Comparison of ENCODE assay signal across 8 mouse cellular contexts in genomic region chr16:18348601-18349175, GRCm38 (mm10). TPM values are rescaled to one million over a fixed set of nuclear protein-coding genes. Genes with fewer than 3 reads are reported as not detected.
DNase-seq lines count a peak whose midpoint lies in the region; ATAC-seq and TF ChIP-seq lines count a peak whose summit lies in the region.

No protein-coding gene starts in this region.

- no peaks in the 10 kb centered on the region for H3K9me3 ChIP-seq in G1E (replicated peaks)
- H3K9me3 ChIP-seq in embryonic facial prominence, embryonic 14.5 days (ENCODE audit: control insufficient read depth, low read length): no peaks in the 10 kb centered on the region
- no peaks in the 10 kb centered on the region for H3K9me3 ChIP-seq in hindbrain, embryonic 14.5 days (ENCODE audit: control insufficient read depth, low read length)
- H3K9me3 ChIP-seq in liver, embryonic 15.5 days (replicated peaks): no peaks in the 10 kb centered on the region

- H3K27ac ChIP-seq in kidney, adult 2 months (ENCODE audit: insufficient read depth, low read depth, low read length): no peak overlapping the region
- H3K27ac ChIP-seq in embryonic facial prominence, embryonic 14.5 days (replicated peaks; ENCODE audit: low read depth, low read length): no peak overlapping the region
- H3K27ac ChIP-seq in hindbrain, embryonic 14.5 days: peak overlapping the region; percentile 43; the same call in 1 of the 2 replicates
- no peak overlapping the region for H3K27ac ChIP-seq in liver, embryonic 15.5 days (replicated peaks)

- TF ChIP-seq CTCF in kidney, adult 2 months (conservative IDR thresholded peaks at IDR 0.05; ENCODE audit: insufficient read depth, insufficient read length, low read depth, low read length): no peak
- no peak for TF ChIP-seq CTCF in G1E (IDR thresholded peaks at IDR 0.05; ENCODE audit: low read depth, low read length)

- WGBS in kidney, adult 2 months: 3% methylated on average over 28 of the region's 28 CpGs
- under 1% methylated on average over 23 of the region's 28 CpGs for WGBS in embryonic facial prominence, embryonic 14.5 days
- WGBS in hindbrain, embryonic 14.5 days: under 1% methylated on average over 28 of the region's 28 CpGs
- 2% methylated on average over 28 of the region's 28 CpGs for WGBS in liver, embryonic 15.5 days (ENCODE audit: insufficient replicate concordance)

- H3K4me3 ChIP-seq in kidney, adult 2 months (ENCODE audit: insufficient read depth, low read depth, low read length): peak overlapping the region; percentile 79
- H3K4me3 ChIP-seq in G1E (ENCODE audit: low read depth, low read length): peak overlapping the region; percentile 67; the same call in 1 of the 2 replicates
- H3K4me3 ChIP-seq in embryonic facial prominence, embryonic 14.5 days (ENCODE audit: low read depth, low read length): peak overlapping the region; percentile 66
- H3K4me3 ChIP-seq in hindbrain, embryonic 14.5 days (replicated peaks; ENCODE audit: low read length): peak overlapping the region; percentile 75
- H3K4me3 ChIP-seq in liver, embryonic 15.5 days (replicated peaks): peak overlapping the region; percentile 60

- H3K36me3 ChIP-seq in kidney, adult 2 months (ENCODE audit: control insufficient read depth, insufficient read depth, low read length): no peaks in the 10 kb centered on the region
- H3K36me3 ChIP-seq in G1E (replicated peaks): no peaks in the 10 kb centered on the region
- H3K36me3 ChIP-seq in embryonic facial prominence, embryonic 14.5 days (ENCODE audit: control insufficient read depth, insufficient read depth, low read length): no peaks in the 10 kb centered on the region
- peaks cover 13% of the 10 kb centered on the region; the same call in 1 of the 2 replicates for H3K36me3 ChIP-seq in hindbrain, embryonic 14.5 days (replicated peaks; ENCODE audit: control insufficient read depth, insufficient read depth)
- no peaks in the 10 kb centered on the region for H3K36me3 ChIP-seq in liver, embryonic 15.5 days (replicated peaks)

- ATAC-seq in G1E (ENCODE audit: extremely low read depth, insufficient number of reproducible peaks, low FRiP score, poor library complexity, severe bottlenecking): no peak
- ATAC-seq in embryonic facial prominence, embryonic 14.5 days (ENCODE audit: low read depth): no peak
- no peak for ATAC-seq in hindbrain, embryonic 14.5 days (ENCODE audit: low FRiP score)
- no peak for ATAC-seq in liver, embryonic 15.5 days (ENCODE audit: insufficient read depth)
- ATAC-seq in megakaryocyte progenitor cell, adult 5-6 weeks (replicated peaks; ENCODE audit: poor library complexity): no peak

- H3K4me2 ChIP-seq in embryonic facial prominence, embryonic 14.5 days (ENCODE audit: low read depth, low read length): peak overlapping the region; percentile 99
- peak overlapping the region; percentile 64 for H3K4me2 ChIP-seq in hindbrain, embryonic 14.5 days (replicated peaks)
- H3K4me2 ChIP-seq in liver, embryonic 15.5 days: peak overlapping the region; percentile 70

- H3K4me1 ChIP-seq in kidney, adult 2 months (ENCODE audit: control insufficient read depth, insufficient read depth, low read length): no peaks in the 10 kb centered on the region; the same call in 1 of the 2 replicates
- peaks cover 76% of the 10 kb centered on the region for H3K4me1 ChIP-seq in G1E (ENCODE audit: insufficient read depth, low read depth, low read length)
- H3K4me1 ChIP-seq in embryonic facial prominence, embryonic 14.5 days (ENCODE audit: control insufficient read depth, insufficient read depth, low read length): no peaks in the 10 kb centered on the region
- H3K4me1 ChIP-seq in hindbrain, embryonic 14.5 days (replicated peaks; ENCODE audit: control insufficient read depth, insufficient read depth, low read length): peaks cover 26% of the 10 kb centered on the region
- H3K4me1 ChIP-seq in liver, embryonic 15.5 days (replicated peaks): peaks cover 55% of the 10 kb centered on the region

- TF ChIP-seq POLR2A in kidney, adult 2 months (IDR thresholded peaks at IDR 0.05; ENCODE audit: low read depth, low read length): no peak

- H3K9ac ChIP-seq in embryonic facial prominence, embryonic 14.5 days (ENCODE audit: low read depth, low read length): peak overlapping the region; percentile 68
- peak overlapping the region; percentile 83 for H3K9ac ChIP-seq in hindbrain, embryonic 14.5 days
- peak overlapping the region; percentile 28; the same call in 1 of the 2 replicates for H3K9ac ChIP-seq in liver, embryonic 15.5 days

- DNase-seq in kidney, adult 2 months: peak; percentile 57
- DNase-seq in kidney, adult 11 months: no peak
- DNase-seq in G1E (ENCODE audit: low spot score): no peak
- DNase-seq in embryonic facial prominence, embryonic 14.5 days (ENCODE audit: low spot score): peak; percentile 11
- no peak for DNase-seq in hindbrain, embryonic 14.5 days (ENCODE audit: low spot score)
- peak; percentile 42 for DNase-seq in right cerebral cortex, postnatal 25 days

- H3K27me3 ChIP-seq in kidney, adult 2 months (replicated peaks; ENCODE audit: control insufficient read depth, insufficient read depth, low read length): no peaks in the 10 kb centered on the region
- peaks cover 50% of the 10 kb centered on the region for H3K27me3 ChIP-seq in G1E (ENCODE audit: insufficient read depth, low read length)
- peaks cover 25% of the 10 kb centered on the region for H3K27me3 ChIP-seq in embryonic facial prominence, embryonic 14.5 days (replicated peaks; ENCODE audit: control insufficient read depth, insufficient read depth, low read length)
- H3K27me3 ChIP-seq in hindbrain, embryonic 14.5 days (ENCODE audit: control insufficient read depth, insufficient read depth, low read length): no peaks in the 10 kb centered on the region
- H3K27me3 ChIP-seq in liver, embryonic 15.5 days: peaks cover 64% of the 10 kb centered on the region

RNA-seq across cellular contexts. Expression of gene Arvcf, which starts 0.7 kb away (rescaled TPM):
- 94.2 and 98.5 TPM in 2 replicates for polyA plus RNA-seq in kidney, adult 2 months (2012; rRNA removed)
- 53.7 and 64.0 TPM in 2 replicates for total RNA-seq in G1E (2014; fragmentation: Nextera tagmentation)
- 188 and 239 TPM in 2 replicates for total RNA-seq in G1E (2017)
- 137 and 154 TPM in 2 replicates for polyA plus RNA-seq in G1E (2012)
- 23.0 and 23.5 TPM in 2 replicates for polyA plus RNA-seq in embryonic facial prominence, embryonic 14.5 days (2014; fragmentation: Nextera tagmentation; extraction: Ambion mirVana)
- polyA plus RNA-seq in hindbrain, embryonic 14.5 days (2014; fragmentation: Nextera tagmentation; extraction: Ambion mirVana): 53.2 and 64.6 TPM in 2 replicates
- 7.6 and 9.4 TPM in 2 replicates for polyA plus RNA-seq in liver, embryonic 15.5 days (2015; fragmentation: Nextera tagmentation; extraction: Ambion mirVana)
- total RNA-seq in megakaryocyte progenitor cell, adult 5-6 weeks (2015): 0.20 and 1.2 TPM in 2 replicates
- total RNA-seq in megakaryocyte progenitor cell, adult 5-6 weeks (2017): 0.83 and 7.9 TPM in 2 replicates

RNA-seq across cellular contexts. Expression of gene Tango2, which starts 0.8 kb away (rescaled TPM):
- polyA plus RNA-seq in kidney, adult 2 months (2012; rRNA removed): 147 and 158 TPM in 2 replicates
- 87.0 and 88.7 TPM in 2 replicates for total RNA-seq in G1E (2014; fragmentation: Nextera tagmentation)
- total RNA-seq in G1E (2017): 40.7 and 47.9 TPM in 2 replicates
- polyA plus RNA-seq in G1E (2012): 37.3 and 42.8 TPM in 2 replicates
- 28.2 and 30.6 TPM in 2 replicates for polyA plus RNA-seq in embryonic facial prominence, embryonic 14.5 days (2014; fragmentation: Nextera tagmentation; extraction: Ambion mirVana)
- polyA plus RNA-seq in hindbrain, embryonic 14.5 days (2014; fragmentation: Nextera tagmentation; extraction: Ambion mirVana): 94.5 and 97.9 TPM in 2 replicates
- polyA plus RNA-seq in liver, embryonic 15.5 days (2015; fragmentation: Nextera tagmentation; extraction: Ambion mirVana): 56.5 and 61.7 TPM in 2 replicates
- total RNA-seq in megakaryocyte progenitor cell, adult 5-6 weeks (2015): 20.5 and 21.7 TPM in 2 replicates
- 7.6 and 8.6 TPM in 2 replicates for total RNA-seq in megakaryocyte progenitor cell, adult 5-6 weeks (2017)

RNA-seq across cellular contexts. Expression of gene Dgcr8, which starts 59.6 kb away (rescaled TPM):
- polyA plus RNA-seq in kidney, adult 2 months (2012; rRNA removed): 11.9 and 13.2 TPM in 2 replicates
- total RNA-seq in G1E (2014; fragmentation: Nextera tagmentation) (52.8 and 52.9 TPM in 2 replicates), G1E (2017) (45.9 and 52.7 TPM in 2 replicates)
- 5.9 and 9.8 TPM in 2 replicates for polyA plus RNA-seq in G1E (2012)
- 28.9 and 34.3 TPM in 2 replicates for polyA plus RNA-seq in embryonic facial prominence, embryonic 14.5 days (2014; fragmentation: Nextera tagmentation; extraction: Ambion mirVana)
- polyA plus RNA-seq in hindbrain, embryonic 14.5 days (2014; fragmentation: Nextera tagmentation; extraction: Ambion mirVana): 31.8 and 35.2 TPM in 2 replicates
- polyA plus RNA-seq in liver, embryonic 15.5 days (2015; fragmentation: Nextera tagmentation; extraction: Ambion mirVana): 11.2 and 12.8 TPM in 2 replicates
- 33.2 and 40.1 TPM in 2 replicates for total RNA-seq in megakaryocyte progenitor cell, adult 5-6 weeks (2015)
- total RNA-seq in megakaryocyte progenitor cell, adult 5-6 weeks (2017): 44.1 and 50.9 TPM in 2 replicates

Comparison
In these comparisons a context has a peak if more than half of its experiments do, and no peak if none do; other contexts are left out.
1. DNase-seq: peak in kidney, adult 2 months (single experiment), embryonic facial prominence, embryonic 14.5 days (single experiment) and right cerebral cortex, postnatal 25 days (single experiment); none in kidney, adult 11 months (single experiment), G1E (single experiment) and hindbrain, embryonic 14.5 days (single experiment).
2. H3K9ac ChIP-seq: peak in every context shown above with its lines; median percentile 83 in hindbrain, embryonic 14.5 days; 68 in embryonic facial prominence, embryonic 14.5 days; 28 in liver, embryonic 15.5 days.
3. Peak in every context shown above with its lines, with median percentiles within 50 percentile points of each other: H3K4me3 ChIP-seq and H3K4me2 ChIP-seq.